Mouse (Mus musculus): ENCODE measurements around the gene Cd3e. TPM values are rescaled to one million over a fixed set of nuclear protein-coding genes. Genes with fewer than 3 reads are reported as not detected.

Gene Cd3e
- polyA plus RNA-seq (2015; fragmentation: Nextera tagmentation; extraction: Ambion mirVana), result not detected in 2 replicates

DNA sequence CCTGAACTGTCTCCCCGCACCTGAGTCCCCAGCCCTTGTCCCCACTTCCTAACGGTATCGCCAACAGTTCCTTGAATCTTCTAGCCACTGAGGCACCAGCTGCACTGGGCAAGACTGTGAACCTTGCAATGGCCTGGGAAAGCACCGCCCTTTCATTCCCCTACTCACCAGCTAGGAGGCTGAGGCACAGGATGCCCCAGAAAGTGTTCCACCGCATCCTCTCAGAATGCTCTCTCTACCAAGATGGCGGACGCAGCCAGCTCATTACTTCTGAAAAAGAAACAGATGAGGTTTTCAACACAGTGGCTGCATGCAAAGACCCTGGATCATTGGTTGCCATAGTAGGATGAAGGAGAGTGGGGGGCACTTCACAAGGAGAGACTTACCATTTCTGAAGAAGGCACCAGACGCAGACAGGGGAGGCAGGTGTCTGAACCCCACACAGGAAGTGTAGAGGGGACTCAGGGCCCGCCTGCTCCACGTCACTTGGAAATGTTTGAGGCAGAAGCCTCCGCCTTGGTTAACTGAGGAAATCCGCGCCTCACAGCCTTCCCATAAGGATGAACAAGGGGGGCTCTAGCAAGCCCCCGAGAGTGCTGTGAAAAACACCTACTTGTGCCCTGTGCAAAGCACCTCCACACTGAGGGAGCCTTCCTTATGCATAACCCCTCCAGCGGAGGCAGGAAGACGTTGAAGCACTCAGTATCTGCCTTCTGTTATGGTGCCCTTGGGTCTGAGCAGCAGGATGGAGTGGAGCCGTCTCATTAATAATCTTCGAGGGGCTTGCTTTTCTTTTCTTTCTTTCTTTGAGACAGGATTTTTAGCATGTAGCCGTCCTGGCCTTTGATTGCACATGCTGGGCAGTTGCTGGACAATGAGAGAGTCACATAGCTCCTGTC lies at the start of gene Cd3e:
Gene Cd3e (minus strand): TSS at position 448 of the 899 bp plus-strand sequence.
- Histone ChIP-seq H3K27me3 (peaks cover 3% of the 10 kb centered on the region; the same call in 1 of the 2 replicates), H3K9ac (no peak within 1 kb of the TSS), H3K27ac (no peak within 1 kb of the TSS), H3K4me1 (no peaks in the 10 kb centered on the region), H3K9me3 (replicated peaks) (no peaks in the 10 kb centered on the region), H3K36me3 (ENCODE audit: poor library complexity, severe bottlenecking) (no peaks in the 10 kb centered on the region), H3K4me2 (no peak within 1 kb of the TSS), H3K4me3 (no peak within 1 kb of the TSS)
- 83% methylated on average over 19 of the region's 19 CpGs for WGBS
- no peak for ATAC-seq

DNA sequence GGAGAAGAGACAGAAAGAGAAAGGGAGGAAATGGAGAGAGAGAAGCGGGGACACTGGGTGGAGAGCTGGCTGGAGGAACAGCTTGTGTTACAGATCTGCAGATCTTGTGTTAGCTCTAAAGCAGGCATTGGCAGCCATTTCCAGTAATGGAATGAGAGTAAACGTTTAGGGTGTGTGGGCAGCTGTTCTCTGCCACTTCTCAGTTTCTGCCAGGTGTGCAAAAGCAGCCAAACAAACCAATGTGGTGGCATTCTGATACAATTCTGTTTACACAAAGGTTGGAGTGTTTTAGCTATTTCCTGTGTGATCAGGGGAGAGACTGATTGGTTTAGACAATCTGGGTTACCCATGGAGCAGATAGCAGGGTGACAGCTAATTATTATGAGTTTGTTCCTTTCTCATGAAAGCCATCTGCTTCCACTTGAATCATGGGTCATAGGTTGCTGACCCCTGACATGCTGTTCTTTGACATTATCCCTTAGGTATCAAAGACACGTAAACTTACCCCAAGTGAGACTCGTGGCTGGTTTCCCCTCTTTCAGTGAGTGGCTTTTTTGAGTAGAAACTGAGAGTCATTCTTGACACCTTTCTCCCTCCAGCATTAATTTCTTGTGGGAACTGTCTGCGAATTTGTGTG lies 49.0 kb upstream of the Cd3e start:
- WGBS, result 58% methylated on average over 5 of the region's 5 CpGs
- H3K4me1 ChIP-seq, result no peaks in the 10 kb centered on the region; the same call in 1 of the 2 replicates
- H3K4me3 ChIP-seq, result no peak overlapping the region
- no peaks in the 10 kb centered on the region for H3K36me3 ChIP-seq (ENCODE audit: poor library complexity, severe bottlenecking)
- H3K4me2 ChIP-seq, result no peak overlapping the region
- H3K27ac ChIP-seq, result no peak overlapping the region
- no peaks in the 10 kb centered on the region for H3K9me3 ChIP-seq (replicated peaks)
- no peak for ATAC-seq
- peaks cover 40% of the 10 kb centered on the region for H3K27me3 ChIP-seq
- no peak overlapping the region for H3K9ac ChIP-seq

GRCm38 (mm10) chr9:45055082-45055713 lies 45.8 kb upstream of the Cd3e start, which contains the start of gene Mpzl3:
TSS of gene Mpzl3 (plus strand) at chr9:45055186.
- H3K9ac ChIP-seq, result peak within 1 kb of the TSS; percentile 64
- H3K4me1 ChIP-seq, result no peaks in the 10 kb centered on the region; the same call in 1 of the 2 replicates
- peak; percentile 97 for ATAC-seq
- H3K27me3 ChIP-seq, result peaks cover 51% of the 10 kb centered on the region
- under 1% methylated on average over 33 of the region's 33 CpGs for WGBS
- H3K4me2 ChIP-seq, result peak within 1 kb of the TSS; percentile 70
- H3K9me3 ChIP-seq (replicated peaks), result no peaks in the 10 kb centered on the region
- peak within 1 kb of the TSS; percentile 96 for H3K27ac ChIP-seq
- peak within 1 kb of the TSS; percentile 53 for H3K4me3 ChIP-seq
- H3K36me3 ChIP-seq (ENCODE audit: poor library complexity, severe bottlenecking), result no peaks in the 10 kb centered on the region

DNA sequence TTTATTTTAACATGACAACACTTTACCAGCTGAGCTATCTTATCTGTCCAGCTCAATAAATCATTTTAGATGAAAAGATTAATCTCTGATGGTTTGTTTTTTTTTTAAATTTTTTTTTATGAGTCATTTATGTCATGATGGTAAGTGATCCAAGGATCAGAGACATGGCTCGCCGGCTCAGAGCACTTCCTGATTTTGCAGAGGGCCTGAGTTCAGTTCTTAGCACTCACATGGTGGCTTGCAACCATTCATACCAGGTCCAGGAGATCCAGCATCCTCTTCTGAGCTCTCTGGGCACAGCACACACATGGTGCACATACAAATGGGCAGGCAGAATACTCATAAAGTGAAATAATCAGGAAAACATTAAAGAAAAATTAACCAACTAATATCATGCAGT lies 40.9 kb upstream of the Cd3e start:
- peaks cover 39% of the 10 kb centered on the region for H3K27me3 ChIP-seq
- H3K4me1 ChIP-seq, result no peaks in the 10 kb centered on the region; the same call in 1 of the 2 replicates
- no peak overlapping the region for H3K4me3 ChIP-seq
- H3K9ac ChIP-seq, result no peak overlapping the region
- WGBS, result 78% methylated on average over 2 of the region's 2 CpGs
- no peak overlapping the region for H3K27ac ChIP-seq
- ATAC-seq, result no peak
- H3K36me3 ChIP-seq (ENCODE audit: poor library complexity, severe bottlenecking), result no peaks in the 10 kb centered on the region
- no peaks in the 10 kb centered on the region for H3K9me3 ChIP-seq (replicated peaks)
- no peak overlapping the region for H3K4me2 ChIP-seq

- no peak for ATAC-seq
- Histone ChIP-seq H3K9ac (no peak overlapping the region), H3K9me3 (replicated peaks) (no peaks in the 10 kb centered on the region), H3K27ac (no peak overlapping the region), H3K36me3 (ENCODE audit: poor library complexity, severe bottlenecking) (no peaks in the 10 kb centered on the region), H3K27me3 (peaks cover 42% of the 10 kb centered on the region), H3K4me3 (no peak overlapping the region), H3K4me1 (no peaks in the 10 kb centered on the region; the same call in 1 of the 2 replicates), H3K4me2 (no peak overlapping the region)
- WGBS, result 92% methylated on average over 1 of the region's 1 CpGs
These were observed 40.3 kb upstream of the Cd3e start for GRCm38 (mm10) chr9:45049731-45050130.

DNA sequence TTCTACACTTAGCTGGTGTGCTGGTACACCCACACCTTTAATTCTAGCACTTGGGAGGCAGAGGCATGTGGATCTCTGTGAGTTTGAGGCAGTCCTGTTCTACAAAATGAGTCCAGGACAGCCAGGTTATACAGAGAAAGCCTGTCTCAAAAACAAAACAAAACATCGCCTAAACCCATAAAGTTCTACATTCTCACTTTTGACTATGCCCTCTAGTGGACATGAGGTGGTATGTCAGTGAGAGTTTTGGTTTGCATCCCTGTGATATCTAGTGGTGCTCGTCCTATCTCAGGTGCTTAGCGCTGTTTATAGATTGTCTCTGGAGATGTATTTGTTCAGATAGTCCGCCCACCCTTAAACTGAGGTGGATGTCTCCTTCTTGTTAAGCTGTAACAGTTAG lies 39.1 kb upstream of the Cd3e start:
- H3K36me3 ChIP-seq (ENCODE audit: poor library complexity, severe bottlenecking), result no peaks in the 10 kb centered on the region
- 22% methylated on average over 4 of the region's 4 CpGs for WGBS
- H3K4me3 ChIP-seq, result no peak overlapping the region
- H3K4me2 ChIP-seq, result no peak overlapping the region
- H3K9me3 ChIP-seq (replicated peaks), result no peaks in the 10 kb centered on the region
- no peak for ATAC-seq
- H3K4me1 ChIP-seq, result no peaks in the 10 kb centered on the region
- H3K9ac ChIP-seq, result no peak overlapping the region
- no peak overlapping the region for H3K27ac ChIP-seq
- peaks cover 52% of the 10 kb centered on the region for H3K27me3 ChIP-seq

DNA sequence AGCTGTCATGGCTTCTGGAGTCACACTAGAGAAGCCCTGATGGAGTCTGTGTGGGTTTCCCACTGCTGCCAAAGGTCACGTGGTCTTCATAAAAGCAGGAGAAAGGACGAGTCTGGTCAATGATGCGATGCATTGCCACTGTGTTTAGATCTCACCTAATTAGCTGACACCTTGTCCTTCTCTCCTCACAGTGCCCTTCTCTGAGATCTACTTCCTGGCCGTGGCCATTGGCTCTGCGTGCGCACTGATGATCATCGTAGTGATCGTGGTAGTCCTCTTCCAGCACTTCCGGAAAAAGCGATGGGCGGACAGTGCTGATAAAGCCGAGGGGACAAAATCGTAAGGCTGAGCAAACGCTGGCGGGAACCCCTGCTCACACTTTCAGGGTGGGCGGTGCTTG lies 37.5 kb upstream of the Cd3e start:
- Histone ChIP-seq H3K4me2 (no peak overlapping the region), H3K4me3 (no peak overlapping the region), H3K27me3 (peaks cover 54% of the 10 kb centered on the region), H3K36me3 (ENCODE audit: poor library complexity, severe bottlenecking) (no peaks in the 10 kb centered on the region), H3K9ac (no peak overlapping the region), H3K27ac (no peak overlapping the region), H3K9me3 (replicated peaks) (no peaks in the 10 kb centered on the region), H3K4me1 (no peaks in the 10 kb centered on the region)
- WGBS, result 89% methylated on average over 16 of the region's 16 CpGs
- ATAC-seq, result no peak

- Histone ChIP-seq H3K4me2 (peak overlapping the region; percentile 22; the same call in 1 of the 2 replicates), H3K4me3 (no peak overlapping the region)
- WGBS, result 2% methylated on average over 10 of the region's 10 CpGs
These were observed 33.5 kb upstream of the Cd3e start for GRCm38 (mm10) chr9:45042947-45043346.

GRCm38 (mm10) chr9:45042056-45042720 lies 32.8 kb upstream of the Cd3e start:
- H3K9ac ChIP-seq, result no peak overlapping the region
- 0 out of 2 replicates have a peak, but pooled peaks cover 3% of the 10 kb centered on the region for H3K4me1 ChIP-seq
- H3K9me3 ChIP-seq (replicated peaks), result no peaks in the 10 kb centered on the region
- no peaks in the 10 kb centered on the region for H3K36me3 ChIP-seq (ENCODE audit: poor library complexity, severe bottlenecking)
- peak overlapping the region; percentile 22; the same call in 1 of the 2 replicates for H3K4me2 ChIP-seq
- no peak for ATAC-seq
- 3% methylated on average over 20 of the region's 20 CpGs for WGBS
- H3K27ac ChIP-seq, result no peak overlapping the region
- H3K4me3 ChIP-seq, result no peak overlapping the region
- H3K27me3 ChIP-seq, result peaks cover 85% of the 10 kb centered on the region

More at GRCm38 (mm10) chr9:45042947-45043346, 33.5 kb upstream of the Cd3e start:
- no peak for ATAC-seq
- H3K4me1 ChIP-seq, result 0 out of 2 replicates have a peak, but pooled peaks cover 3% of the 10 kb centered on the region
- peaks cover 81% of the 10 kb centered on the region for H3K27me3 ChIP-seq
- H3K9me3 ChIP-seq (replicated peaks), result no peaks in the 10 kb centered on the region
- no peak overlapping the region for H3K9ac ChIP-seq
- H3K36me3 ChIP-seq (ENCODE audit: poor library complexity, severe bottlenecking), result no peaks in the 10 kb centered on the region
- H3K27ac ChIP-seq, result no peak overlapping the region

- H3K4me3 ChIP-seq, result no peak overlapping the region
- no peaks in the 10 kb centered on the region for H3K9me3 ChIP-seq (replicated peaks)
- peak overlapping the region; percentile 12; the same call in 1 of the 2 replicates for H3K4me2 ChIP-seq
- H3K9ac ChIP-seq, result no peak overlapping the region
- no peaks in the 10 kb centered on the region for H3K36me3 ChIP-seq (ENCODE audit: poor library complexity, severe bottlenecking)
- WGBS, result 39% methylated on average over 17 of the region's 17 CpGs
- no peak for ATAC-seq
- peaks cover 77% of the 10 kb centered on the region for H3K27me3 ChIP-seq
- no peak overlapping the region for H3K27ac ChIP-seq
- 0 out of 2 replicates have a peak, but pooled peaks cover 3% of the 10 kb centered on the region for H3K4me1 ChIP-seq
These were observed 31.9 kb upstream of the Cd3e start for GRCm38 (mm10) chr9:45041131-45041838.
